Mouse (Mus musculus): Measurements from ENCODE around the gene Tbx5.

Tbx5 gene

GRCm38 (mm10) chr5:119810994-119811690 lies 21.3 kb upstream of the Tbx5 start:
- DNase-seq (ENCODE audit: low spot score), result no peak

- DNase-seq (ENCODE audit: low spot score), result no peak
Measured at GRCm38 (mm10) chr5:119815247-119815646, 17.2 kb upstream of the Tbx5 start.

GRCm38 (mm10) chr5:119820452-119820851 lies 12.0 kb upstream of the Tbx5 start:
- no peak for DNase-seq (ENCODE audit: low spot score)

GRCm38 (mm10) chr5:119821506-119821905 lies 11.0 kb upstream of the Tbx5 start:
- DNase-seq (ENCODE audit: low spot score), result no peak

- no peak for DNase-seq (ENCODE audit: low spot score)
Measured at GRCm38 (mm10) chr5:119827341-119827740, 5.1 kb upstream of the Tbx5 start.

GRCm38 (mm10) chr5:119830611-119831010 lies 1.9 kb upstream of the Tbx5 start:
- DNase-seq (ENCODE audit: low spot score), result no peak

- no peak for DNase-seq (ENCODE audit: low spot score)
Measured at GRCm38 (mm10) chr5:119831201-119831771, 1.2 kb upstream of the Tbx5 start.

GRCm38 (mm10) chr5:119831791-119832478 lies 533 bp upstream of the Tbx5 start:
- no peak for DNase-seq (ENCODE audit: low spot score)

GRCm38 (mm10) chr5:119833223-119834030 lies 959 bp downstream of the Tbx5 start:
- DNase-seq (ENCODE audit: low spot score), result no peak

- no peak for DNase-seq (ENCODE audit: low spot score)
Measured at GRCm38 (mm10) chr5:119834031-119834403, 1.5 kb downstream of the Tbx5 start.

GRCm38 (mm10) chr5:119835053-119835867 lies 2.8 kb downstream of the Tbx5 start:
- DNase-seq (ENCODE audit: low spot score), result no peak

- no peak for DNase-seq (ENCODE audit: low spot score)
Measured at GRCm38 (mm10) chr5:119835868-119836209, 3.4 kb downstream of the Tbx5 start.

- no peak for DNase-seq (ENCODE audit: low spot score)
Measured at GRCm38 (mm10) chr5:119836618-119837305, 4.3 kb downstream of the Tbx5 start.

- no peak for DNase-seq (ENCODE audit: low spot score)
Measured at GRCm38 (mm10) chr5:119837306-119837675, 4.8 kb downstream of the Tbx5 start.

- DNase-seq (ENCODE audit: low spot score), result no peak
Measured at GRCm38 (mm10) chr5:119837861-119838260, 5.4 kb downstream of the Tbx5 start.

GRCm38 (mm10) chr5:119838441-119838840 lies 6.0 kb downstream of the Tbx5 start:
- no peak for DNase-seq (ENCODE audit: low spot score)

- DNase-seq (ENCODE audit: low spot score), result no peak
Measured at GRCm38 (mm10) chr5:119839156-119839555, 6.7 kb downstream of the Tbx5 start.

- no peak for DNase-seq (ENCODE audit: low spot score)
Measured at GRCm38 (mm10) chr5:119839616-119840368, 7.3 kb downstream of the Tbx5 start.

- no peak for DNase-seq (ENCODE audit: low spot score)
Measured at GRCm38 (mm10) chr5:119840404-119840803, 7.9 kb downstream of the Tbx5 start.

- no peak for DNase-seq (ENCODE audit: low spot score)
Measured at GRCm38 (mm10) chr5:119841634-119842420, 9.4 kb downstream of the Tbx5 start.
